Mouse (Mus musculus) intestine, embryonic 16.5 days (tissue): ENCODE results near the gene Mfap2. TPM values are rescaled to one million over a fixed set of nuclear protein-coding genes. Genes with fewer than 3 reads are reported as not detected.
A peak's percentile ranks its signal among the peaks of the same experiment; 100 is the strongest.

Source experiments
- ATAC-seq: fragments of 200-750 bp; cut with Nextera tagmentation; 2 replicates; pipeline ENCODE4 v1.8.0; 2017; ENCODE audit warnings: moderate TSS enrichment, moderate library complexity
- H3K27ac ChIP-seq: fragments of 300-500 bp; sonication (generic); 2 replicates; pipeline ENCODE4 v1.5.1; 2014; ENCODE audit warnings: mild to moderate bottlenecking, low read length
- H3K27me3 ChIP-seq: fragments of 300-500 bp; sonication (generic); replicated peaks from 2 replicates; pipeline ENCODE4 v1.6.1; 2014; ENCODE audit warnings: low read length, control low read depth, mixed read lengths; ENCODE audit not compliant: control insufficient read depth, insufficient read depth
- H3K36me3 ChIP-seq: fragments of 300-500 bp; sonication (generic); 2 replicates; pipeline ENCODE4 v1.6.1; 2014; ENCODE audit warnings: low read length, control low read depth; ENCODE audit not compliant: control insufficient read depth, insufficient read depth
- H3K4me1 ChIP-seq: fragments of 300-500 bp; sonication (generic); 2 replicates; pipeline ENCODE4 v1.6.1; 2014; ENCODE audit warnings: low read length, control low read depth, mixed read lengths; ENCODE audit not compliant: control insufficient read depth, insufficient read depth
- H3K4me2 ChIP-seq: fragments of 300-500 bp; sonication (generic); 2 replicates; pipeline ENCODE4 v1.6.1; 2014; ENCODE audit warnings: low read depth, low read length, control low read depth
- H3K4me3 ChIP-seq: fragments of 300-500 bp; sonication (generic); 2 replicates; pipeline ENCODE4 v1.5.1; 2014; ENCODE audit warnings: mild to moderate bottlenecking, low read length
- H3K9ac ChIP-seq: fragments of 300-500 bp; sonication (generic); 2 replicates; pipeline ENCODE4 v1.6.1; 2014; ENCODE audit warnings: low read depth, low read length
- H3K9me3 ChIP-seq: fragments of 300-500 bp; sonication (generic); 2 replicates; pipeline ENCODE4 v1.6.1; 2016; ENCODE audit warnings: low read length, control low read depth; ENCODE audit not compliant: control insufficient read depth
- WGBS: fragments of 180-500 bp; shearing (Covaris S2); extraction: QIAGEN DNeasy Blood & Tissue Kit; methylation state at CpG from one replicate; pipeline ENCODE4 v1.1.7; 2014; 5-methylcytosine and 5-hydroxymethylcytosine counted together
- polyA plus RNA-seq: library from polyadenylated mRNA; unstranded; fragments of >200 nt; fragmentation: Nextera tagmentation; extraction: Ambion mirVana; gene quantifications from 2 replicates; pipeline ENCODE4 v1.2.1, GENCODE M21; 2015

The Mfap2 gene
- polyA plus RNA-seq, 1 experiment from 2014 or later, result 334 TPM

GRCm38 (mm10) chr4:141016311-141016710 lies 6.1 kb downstream of the Mfap2 start:
- 79% methylated on average over 9 of the region's 9 CpGs for WGBS
- Histone ChIP-seq H3K27me3 (no peaks in the 10 kb centered on the region), H3K36me3 (peaks cover 4% of the 10 kb centered on the region; the same call in 1 of the 2 replicates), H3K27ac (no peak overlapping the region), H3K9me3 (no peaks in the 10 kb centered on the region), H3K4me1 (peaks cover 27% of the 10 kb centered on the region), H3K9ac (no peak overlapping the region), H3K4me2 (no peak overlapping the region), H3K4me3 (no peak overlapping the region)
- ATAC-seq, result no peak

- no peaks in the 10 kb centered on the region for H3K27me3 ChIP-seq
- peaks cover 4% of the 10 kb centered on the region; the same call in 1 of the 2 replicates for H3K36me3 ChIP-seq
- 85% methylated on average over 29 of the region's 29 CpGs for WGBS
- 0 out of 2 replicates have a peak overlapping the region, but pooled peaks have one; percentile 14 for H3K9ac ChIP-seq
- ATAC-seq, result no peak
- no peak overlapping the region for H3K4me2 ChIP-seq
- H3K4me3 ChIP-seq, result no peak overlapping the region
- no peak overlapping the region for H3K27ac ChIP-seq
- no peaks in the 10 kb centered on the region for H3K9me3 ChIP-seq
- H3K4me1 ChIP-seq, result peaks cover 23% of the 10 kb centered on the region
Observed at GRCm38 (mm10) chr4:141017657-141018436, 7.6 kb downstream of the Mfap2 start.

GRCm38 (mm10) chr4:141020220-141020619 lies 10.0 kb downstream of the Mfap2 start:
- Histone ChIP-seq H3K4me2 (no peak overlapping the region), H3K9ac (peak overlapping the region; percentile 48), H3K9me3 (no peaks in the 10 kb centered on the region), H3K4me1 (peaks cover 23% of the 10 kb centered on the region), H3K36me3 (no peaks in the 10 kb centered on the region; the same call in 1 of the 2 replicates), H3K4me3 (no peak overlapping the region), H3K27me3 (no peaks in the 10 kb centered on the region), H3K27ac (peak overlapping the region; percentile 95)
- WGBS, result 82% methylated on average over 17 of the region's 17 CpGs
- ATAC-seq, result no peak

GRCm38 (mm10) chr4:141020811-141021613 lies 10.8 kb downstream of the Mfap2 start:
- H3K4me1 ChIP-seq, result peaks cover 23% of the 10 kb centered on the region
- peak overlapping the region; percentile 95 for H3K27ac ChIP-seq
- 26% methylated on average over 14 of the region's 14 CpGs for WGBS
- peak overlapping the region; percentile 48 for H3K9ac ChIP-seq
- peak overlapping the region; percentile 2; the same call in 1 of the 2 replicates for H3K4me2 ChIP-seq
- no peaks in the 10 kb centered on the region; the same call in 1 of the 2 replicates for H3K36me3 ChIP-seq
- H3K9me3 ChIP-seq, result no peaks in the 10 kb centered on the region
- H3K4me3 ChIP-seq, result no peak overlapping the region
- ATAC-seq, result peak; percentile 79
- no peaks in the 10 kb centered on the region for H3K27me3 ChIP-seq

GRCm38 (mm10) chr4:141021614-141021929 lies 11.4 kb downstream of the Mfap2 start:
- Histone ChIP-seq H3K9me3 (no peaks in the 10 kb centered on the region), H3K4me3 (no peak overlapping the region), H3K4me2 (no peak overlapping the region), H3K27ac (peak overlapping the region; percentile 95), H3K9ac (peak overlapping the region; percentile 48), H3K4me1 (peaks cover 23% of the 10 kb centered on the region), H3K27me3 (no peaks in the 10 kb centered on the region), H3K36me3 (no peaks in the 10 kb centered on the region; the same call in 1 of the 2 replicates)
- ATAC-seq, result peak; percentile 22
- 62% methylated on average over 11 of the region's 11 CpGs for WGBS

GRCm38 (mm10) chr4:141024052-141024451 lies 13.8 kb downstream of the Mfap2 start:
- WGBS, result 51% methylated on average over 9 of the region's 9 CpGs
- Histone ChIP-seq H3K4me3 (no peak overlapping the region), H3K27me3 (no peaks in the 10 kb centered on the region), H3K4me1 (peaks cover 23% of the 10 kb centered on the region), H3K27ac (no peak overlapping the region; the same call in 1 of the 2 replicates), H3K9ac (no peak overlapping the region), H3K9me3 (no peaks in the 10 kb centered on the region), H3K4me2 (no peak overlapping the region), H3K36me3 (peaks cover 3% of the 10 kb centered on the region; the same call in 1 of the 2 replicates)
- ATAC-seq, result no peak

- Histone ChIP-seq H3K36me3 (peaks cover 3% of the 10 kb centered on the region; the same call in 1 of the 2 replicates), H3K27me3 (no peaks in the 10 kb centered on the region), H3K9me3 (no peaks in the 10 kb centered on the region), H3K4me3 (no peak overlapping the region), H3K4me1 (peaks cover 19% of the 10 kb centered on the region), H3K4me2 (no peak overlapping the region), H3K27ac (no peak overlapping the region), H3K9ac (no peak overlapping the region)
- 76% methylated on average over 27 of the region's 27 CpGs for WGBS
- ATAC-seq, result 0 out of 2 replicates have a peak, but pooled peaks have one; percentile 26
Observed at GRCm38 (mm10) chr4:141024992-141025391, 14.8 kb downstream of the Mfap2 start.

- Histone ChIP-seq H3K4me2 (no peak overlapping the region), H3K9ac (no peak overlapping the region), H3K4me1 (peaks cover 7% of the 10 kb centered on the region), H3K4me3 (no peak overlapping the region), H3K27me3 (no peaks in the 10 kb centered on the region), H3K36me3 (peaks cover 5% of the 10 kb centered on the region; the same call in 1 of the 2 replicates), H3K9me3 (no peaks in the 10 kb centered on the region), H3K27ac (no peak overlapping the region)
- no peak for ATAC-seq
- 85% methylated on average over 18 of the region's 18 CpGs for WGBS
Observed at GRCm38 (mm10) chr4:141030541-141031206, 20.5 kb downstream of the Mfap2 start.

GRCm38 (mm10) chr4:141031733-141032132 lies 21.5 kb downstream of the Mfap2 start:
- peak; percentile 23; the same call in 1 of the 2 replicates for ATAC-seq
- H3K4me1 ChIP-seq, result peaks cover 7% of the 10 kb centered on the region
- no peak overlapping the region for H3K4me2 ChIP-seq
- no peak overlapping the region for H3K4me3 ChIP-seq
- H3K36me3 ChIP-seq, result peaks cover 5% of the 10 kb centered on the region; the same call in 1 of the 2 replicates
- H3K27me3 ChIP-seq, result no peaks in the 10 kb centered on the region
- WGBS, result 11% methylated on average over 6 of the region's 6 CpGs
- H3K9ac ChIP-seq, result no peak overlapping the region
- no peak overlapping the region for H3K27ac ChIP-seq
- no peaks in the 10 kb centered on the region for H3K9me3 ChIP-seq
